Comparison of ENCODE assay signal across 8 mouse cellular contexts in genomic region chr9:86592676-86593668, GRCm38 (mm10). TPM values are rescaled to one million over a fixed set of nuclear protein-coding genes. Genes with fewer than 3 reads are reported as not detected.
DNase-seq lines count a peak whose midpoint lies in the region; ATAC-seq and TF ChIP-seq lines count a peak whose summit lies in the region.

No protein-coding gene starts in this region.

- H3K4me3 ChIP-seq in liver, embryonic 14.5 days (ENCODE audit: insufficient read depth in 1 of 2, low read depth in 2 of 2, low read length in 2 of 2): no peak overlapping the region
- no peak overlapping the region for H3K4me3 ChIP-seq in liver, embryonic 12.5 days
- H3K4me3 ChIP-seq in forebrain, embryonic 15.5 days: no peak overlapping the region

- no peaks in the 10 kb centered on the region for H3K27me3 ChIP-seq in liver, embryonic 14.5 days (ENCODE audit: control insufficient read depth, insufficient read depth, low read length)
- H3K27me3 ChIP-seq in liver, embryonic 12.5 days (replicated peaks): no peaks in the 10 kb centered on the region
- no peaks in the 10 kb centered on the region for H3K27me3 ChIP-seq in forebrain, embryonic 15.5 days

- WGBS in liver, embryonic 14.5 days (ENCODE audit: insufficient replicate concordance): 66% methylated on average over 19 of the region's 19 CpGs
- WGBS in liver, embryonic 12.5 days (ENCODE audit: insufficient replicate concordance): 70% methylated on average over 19 of the region's 19 CpGs
- WGBS in forebrain, embryonic 15.5 days: 75% methylated on average over 19 of the region's 19 CpGs

- peak; percentile 42; the same call in 1 of the 2 replicates for TF ChIP-seq CTCF in liver, embryonic 14.5 days (IDR thresholded peaks at IDR 0.05; ENCODE audit: low read depth)

- no peak for TF ChIP-seq EP300 in liver, embryonic 14.5 days (IDR thresholded peaks at IDR 0.05; ENCODE audit: low read depth)

- no peaks in the 10 kb centered on the region for H3K36me3 ChIP-seq in liver, embryonic 14.5 days (replicated peaks; ENCODE audit: control insufficient read depth, insufficient read depth, low read depth)
- no peaks in the 10 kb centered on the region for H3K36me3 ChIP-seq in liver, embryonic 12.5 days
- no peaks in the 10 kb centered on the region for H3K36me3 ChIP-seq in forebrain, embryonic 15.5 days

- no peak overlapping the region for H3K27ac ChIP-seq in liver, embryonic 14.5 days
- H3K27ac ChIP-seq in liver, embryonic 12.5 days: no peak overlapping the region
- no peak overlapping the region for H3K27ac ChIP-seq in forebrain, embryonic 15.5 days (replicated peaks)

- H3K4me1 ChIP-seq in liver, embryonic 14.5 days (replicated peaks; ENCODE audit: control insufficient read depth in 2 of 2, insufficient read depth in 2 of 2, low read length in 1 of 2): no peaks in the 10 kb centered on the region
- H3K4me1 ChIP-seq in liver, embryonic 12.5 days: no peaks in the 10 kb centered on the region
- no peaks in the 10 kb centered on the region for H3K4me1 ChIP-seq in forebrain, embryonic 15.5 days

- H3K9me3 ChIP-seq in liver, embryonic 14.5 days (ENCODE audit: control insufficient read depth, low read length): no peaks in the 10 kb centered on the region
- H3K9me3 ChIP-seq in liver, embryonic 12.5 days (replicated peaks): no peaks in the 10 kb centered on the region
- no peaks in the 10 kb centered on the region for H3K9me3 ChIP-seq in forebrain, embryonic 15.5 days

- H3K9ac ChIP-seq in liver, embryonic 14.5 days (replicated peaks): no peak overlapping the region
- H3K9ac ChIP-seq in liver, embryonic 12.5 days: no peak overlapping the region
- no peak overlapping the region for H3K9ac ChIP-seq in forebrain, embryonic 15.5 days (replicated peaks)

- ATAC-seq in liver, embryonic 14.5 days (ENCODE audit: insufficient read depth): 0 out of 2 replicates have a peak, but pooled peaks have one; percentile 26
- no peak for ATAC-seq in liver, embryonic 12.5 days
- peak; percentile 56 for ATAC-seq in forebrain, embryonic 15.5 days (replicated peaks)
- ATAC-seq in megakaryocyte, adult 5-6 weeks (ENCODE audit: poor library complexity, severe bottlenecking): peak; percentile 97

- DNase-seq in adrenal gland, postnatal 36 days: peak; percentile 44 to 57
- no peak for DNase-seq in adrenal gland, adult 8-10 months
- no peak for DNase-seq in liver, embryonic 14.5 days (ENCODE audit: low read depth in 3 of 3, low spot score in 3 of 3)
- peak; percentile 30 for DNase-seq in right cerebral cortex, postnatal 4 days
- no peak for DNase-seq in kidney, postnatal 4 days

- no peak overlapping the region for H3K4me2 ChIP-seq in liver, embryonic 14.5 days (ENCODE audit: low read depth)
- H3K4me2 ChIP-seq in liver, embryonic 12.5 days: no peak overlapping the region
- no peak overlapping the region for H3K4me2 ChIP-seq in forebrain, embryonic 15.5 days (replicated peaks)

RNA-seq across cellular contexts. Expression of gene Rwdd2a, which starts 21.2 kb away (rescaled TPM):
- 10 to 100 TPM in 1 of 2 experiments, 1 to 10 TPM in 1; 3.3 to 16.4 TPM for total RNA-seq in adrenal gland, postnatal 36 days (2021)
- total RNA-seq in adrenal gland, adult 8-10 months (2022): 10 to 100 TPM in 1 of 4 experiments, 1 to 10 TPM in 3; 4.2 to 17.0 (median 6.2) TPM
- polyA plus RNA-seq in liver, embryonic 14.5 days (2012; rRNA removed): 0.17 and 0.37 TPM in 2 replicates
- polyA plus RNA-seq in liver, embryonic 14.5 days (2014; fragmentation: Nextera tagmentation; extraction: Ambion mirVana): 0.61 and 0.83 TPM in 2 replicates
- polyA plus RNA-seq in liver, embryonic 12.5 days (2016; fragmentation: Nextera tagmentation; extraction: Ambion mirVana): 1.6 and 2.1 TPM in 2 replicates
- polyA plus RNA-seq in forebrain, embryonic 15.5 days (2015; fragmentation: Nextera tagmentation; extraction: Ambion mirVana): 8.6 and 10.2 TPM in 2 replicates
- 19.3 and 23.2 TPM in 2 replicates for total RNA-seq in megakaryocyte, adult 5-6 weeks (2015)
- total RNA-seq in megakaryocyte, adult 5-6 weeks (2017): 15.7 and 21.9 TPM in 2 replicates

RNA-seq across cellular contexts. Expression of gene Pgm3, which starts 21.3 kb away (rescaled TPM):
- total RNA-seq in adrenal gland, postnatal 36 days (2021): 10 to 100 TPM; 27.8 to 46.9 TPM
- total RNA-seq in adrenal gland, adult 8-10 months (2022): 10 to 100 TPM; 37.2 to 94.7 (median 56.6) TPM
- polyA plus RNA-seq in liver, embryonic 14.5 days (2012; rRNA removed): 4.2 and 7.0 TPM in 2 replicates
- polyA plus RNA-seq in liver, embryonic 14.5 days (2014; fragmentation: Nextera tagmentation; extraction: Ambion mirVana): 14.9 and 16.1 TPM in 2 replicates
- polyA plus RNA-seq in liver, embryonic 12.5 days (2016; fragmentation: Nextera tagmentation; extraction: Ambion mirVana): 17.4 and 17.7 TPM in 2 replicates
- polyA plus RNA-seq in forebrain, embryonic 15.5 days (2015; fragmentation: Nextera tagmentation; extraction: Ambion mirVana): 41.5 and 42.1 TPM in 2 replicates
- total RNA-seq in megakaryocyte, adult 5-6 weeks (2015): 13.5 and 16.3 TPM in 2 replicates
- total RNA-seq in megakaryocyte, adult 5-6 weeks (2017): 16.5 and 21.8 TPM in 2 replicates

Comparison
In these comparisons a context has a peak if more than half of its experiments do, and no peak if none do; other contexts are left out.
1. DNase-seq: peak in adrenal gland, postnatal 36 days (2 of 2) and right cerebral cortex, postnatal 4 days (single experiment); none in adrenal gland, adult 8-10 months (single experiment), liver, embryonic 14.5 days (0 of 3) and kidney, postnatal 4 days (0 of 2).